Mouse (Mus musculus) gastrocnemius, postnatal 14 days (tissue): ENCODE results near the gene Iqsec1. TPM values are rescaled to one million over a fixed set of nuclear protein-coding genes. Genes with fewer than 3 reads are reported as not detected.
A peak's percentile ranks its signal among the peaks of the same experiment; 100 is the strongest.

Experiments
- DNase-seq: peaks from one replicate; pipeline ENCODE4 v3.0.0; 2021; ENCODE audit warnings: mixed read lengths
- intact Hi-C: fragments of 180-260 bp; cut with DNase I; formaldehyde crosslinking; loops from one replicate; pipeline ENCODE4 v1.15.1; 2025; ENCODE audit warnings: low total_unique reads
- long read RNA-seq, 2 experiments: library from polyadenylated mRNA; stranded (forward); transcript quantifications; one replicate each; pipeline ENCODE4 v2.0.0; 2021
- total RNA-seq, 2 experiments: library from RNA; stranded (reverse); gene quantifications; 2 replicates each; pipeline ENCODE4 v1.2.3; 2021

The Iqsec1 gene
- 10 to 100 TPM; 36.9 to 55.3 TPM for total RNA-seq
- long read RNA-seq, experiment 1, full-length matches to known transcripts: 7 of 10 reads
- long read RNA-seq, experiment 1, partial matches to known transcripts: 0 of 10 reads
- long read RNA-seq, experiment 1, other reads (novel, unspliced or antisense): 3 of 10 reads
- long read RNA-seq, experiment 2, full-length matches to known transcripts: 5 of 9 reads
- long read RNA-seq, experiment 2, partial matches to known transcripts: 0 of 9 reads
- long read RNA-seq, experiment 2, other reads (novel, unspliced or antisense): 4 of 9 reads

DNA sequence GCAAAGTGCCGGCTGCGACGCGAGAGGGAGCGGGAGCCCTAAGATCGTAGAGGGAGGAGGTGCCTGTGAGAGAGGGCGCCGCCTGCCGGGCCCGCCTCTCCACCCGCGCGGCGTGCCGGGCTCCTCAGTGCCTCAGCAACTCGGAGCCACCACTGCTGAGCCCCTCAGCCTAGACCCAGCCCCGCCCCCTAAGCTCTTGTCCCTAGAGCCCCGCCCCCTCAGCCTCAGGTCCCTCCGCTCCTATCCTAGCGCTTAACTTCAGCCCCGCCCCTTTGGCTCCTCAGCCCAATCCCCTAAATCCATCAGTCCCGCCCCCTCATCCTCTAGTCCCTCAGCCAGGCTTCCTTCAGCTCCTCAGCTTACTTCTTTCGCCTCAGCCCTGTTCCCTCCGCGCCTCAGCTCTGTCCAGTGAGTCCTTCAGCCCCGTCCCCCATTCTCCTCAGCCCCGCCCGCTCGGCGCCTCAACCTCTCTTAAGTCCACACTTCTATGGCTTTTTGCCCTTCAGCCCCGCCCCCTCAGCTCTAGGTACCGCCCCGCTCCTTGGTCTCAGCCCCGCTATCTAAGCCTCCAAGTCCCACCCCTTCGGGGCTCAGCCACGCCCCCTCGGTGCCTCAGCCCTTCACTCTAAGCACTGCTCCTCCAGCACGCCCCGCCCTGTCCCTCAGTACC, at the start of gene Iqsec1:
Iqsec1 (minus strand) TSS at position 38 of the 670 bp plus-strand sequence.
- intact Hi-C loops: no loop called here
- peak; percentile 79 for DNase-seq

DNA sequence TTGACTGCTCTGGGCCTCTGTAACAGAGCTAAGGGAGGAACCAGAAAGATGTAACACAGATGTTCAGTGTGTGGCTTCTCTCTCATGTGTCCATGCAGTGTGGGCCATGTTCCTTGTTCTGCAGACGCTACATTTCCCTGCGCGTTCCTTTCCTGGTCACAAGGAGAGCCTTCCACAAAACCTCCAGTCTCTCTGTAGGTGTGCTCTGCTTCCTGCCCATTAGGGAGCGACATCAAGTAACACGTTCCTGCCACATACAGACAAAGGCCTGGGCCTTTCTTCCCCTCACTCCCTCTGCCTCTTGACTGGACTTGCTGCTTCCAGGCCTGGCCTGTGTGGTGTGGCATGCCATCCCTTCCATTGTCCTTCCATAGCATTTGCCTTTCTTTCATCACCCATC, 39.8 kb upstream of the Iqsec1 start:
- intact Hi-C loops: no loop called here
- no peak for DNase-seq

DNA sequence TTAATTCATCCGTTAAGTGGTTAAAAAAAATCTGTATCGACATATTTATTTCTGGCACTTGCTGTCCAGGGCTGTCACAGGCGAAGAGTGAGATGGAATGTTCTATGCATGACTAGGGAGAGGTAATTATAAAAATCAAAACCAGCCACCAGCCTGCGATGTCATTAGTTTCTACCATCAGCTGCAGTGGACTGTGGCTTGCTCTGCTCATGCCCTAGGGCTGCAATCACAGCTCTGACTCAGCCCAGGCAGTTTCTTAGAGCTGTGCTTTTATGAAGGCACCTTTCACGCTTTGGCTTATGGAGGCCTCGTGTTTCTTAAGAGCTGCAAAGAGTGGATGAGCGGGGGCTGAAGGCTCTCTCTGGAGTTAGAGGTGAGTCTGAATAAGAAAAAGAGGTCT, 32.3 kb upstream of the Iqsec1 start:
- intact Hi-C loops: no loop called here
- no peak for DNase-seq

DNA sequence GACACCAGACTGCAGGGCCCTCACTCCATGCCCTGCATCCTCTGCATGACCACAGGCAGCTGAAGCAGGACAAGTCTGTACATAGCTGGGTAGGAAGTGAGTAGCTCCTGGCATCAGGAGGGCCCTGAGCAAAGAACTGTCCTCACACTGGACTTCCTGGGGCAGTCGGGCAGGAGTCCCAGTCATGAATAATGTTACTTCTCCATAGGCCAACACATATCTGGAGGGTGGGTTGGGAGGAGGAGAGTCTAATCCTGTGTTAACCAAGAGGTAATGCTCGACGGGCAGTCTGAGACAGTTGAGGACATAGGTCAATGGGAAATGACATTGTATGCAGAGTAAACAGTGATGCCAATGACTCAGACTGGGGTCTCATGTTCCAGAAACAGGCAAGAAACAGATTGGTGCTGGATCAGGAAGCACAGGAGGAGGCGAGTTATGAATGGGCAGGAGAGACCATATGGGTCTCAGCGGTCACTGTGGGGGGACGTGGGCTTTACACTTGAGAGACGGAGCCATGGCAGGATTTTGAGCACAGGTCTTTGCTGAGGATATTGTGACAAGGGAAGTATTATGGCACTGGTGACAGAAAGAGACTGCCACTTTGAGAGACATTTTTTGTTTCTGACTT, 28.2 kb upstream of the Iqsec1 start:
- intact Hi-C loops: no loop called here
- DNase-seq: no peak

DNA sequence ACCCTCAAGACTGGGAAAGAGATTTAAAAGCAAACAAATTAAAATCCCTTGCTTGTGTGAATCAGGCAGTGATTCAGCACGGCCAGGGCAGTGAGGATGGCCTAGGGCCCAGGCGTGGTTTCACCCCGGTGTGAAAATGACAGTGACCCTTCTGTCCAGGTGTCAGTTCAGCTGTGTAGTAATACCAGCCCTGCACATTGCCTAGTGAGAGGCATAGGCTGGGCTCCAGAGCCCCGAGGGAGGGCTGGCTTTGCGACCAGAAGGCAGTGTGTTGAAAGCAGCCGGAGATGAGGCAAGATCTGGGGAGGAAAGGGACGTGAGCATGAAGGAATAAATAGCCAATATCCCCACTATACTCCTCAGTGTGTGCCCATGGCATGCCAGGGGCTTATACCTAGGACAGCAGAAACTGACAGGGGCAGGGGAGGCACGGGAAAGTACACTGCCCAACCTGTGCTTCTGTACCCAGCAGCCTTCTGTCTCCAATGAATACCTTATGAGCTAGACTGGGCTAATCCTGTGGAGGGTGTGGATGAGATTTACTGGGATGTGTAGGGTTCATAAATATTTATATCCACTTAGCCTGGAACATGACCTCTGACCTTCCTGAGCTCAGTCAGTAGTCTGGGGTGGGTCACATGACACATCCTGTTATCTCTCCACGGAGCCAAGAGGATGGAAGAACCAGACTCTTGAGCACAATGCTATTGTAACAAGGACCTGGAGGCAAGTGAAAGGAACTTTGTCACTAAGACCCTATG, 25.9 kb upstream of the Iqsec1 start:
- no peak for DNase-seq
- intact Hi-C loops: no loop called here

DNA sequence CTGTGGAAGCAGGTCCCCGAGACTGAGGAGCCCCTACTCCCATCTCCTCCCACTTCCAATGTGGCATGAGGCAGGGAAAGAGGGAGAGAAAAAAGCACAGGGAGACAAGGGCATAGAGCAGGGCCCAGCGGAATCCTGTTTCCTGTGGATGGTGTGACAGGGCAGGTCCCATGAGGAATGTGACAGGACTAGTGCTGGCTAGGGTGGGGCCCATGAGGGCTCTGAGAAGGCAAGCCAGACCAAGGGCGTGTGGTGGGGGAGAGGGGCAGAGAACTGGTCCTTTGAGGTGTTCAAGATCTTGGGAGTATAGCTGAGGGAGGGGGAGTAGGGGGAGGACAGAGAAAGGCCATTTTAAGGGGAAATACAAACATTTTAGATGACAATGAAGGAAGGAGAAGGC, 24.0 kb upstream of the Iqsec1 start:
- intact Hi-C loops: no loop called here

DNA sequence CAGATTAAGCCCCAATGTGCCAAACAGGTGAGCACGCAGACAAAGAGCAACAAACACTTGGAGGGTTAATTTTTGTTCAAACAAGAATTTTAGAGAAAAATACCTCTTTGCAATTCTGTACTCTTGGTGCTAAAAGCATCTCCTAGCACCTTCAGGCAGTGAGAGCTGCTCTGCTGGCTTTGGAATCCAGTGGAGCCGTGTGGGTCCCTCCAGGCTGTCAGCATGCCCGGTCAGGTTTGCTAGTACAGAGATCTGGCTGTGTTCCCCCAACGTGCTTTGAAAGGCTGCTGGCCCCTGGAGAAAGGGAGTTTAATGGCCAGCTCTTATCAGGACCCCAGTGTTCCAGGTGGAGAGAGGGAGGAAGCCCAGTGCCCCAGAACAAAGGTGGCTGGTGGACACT, 23.1 kb upstream of the Iqsec1 start:
- DNase-seq: no peak

More for the DNA sequence above, 24.0 kb upstream of the Iqsec1 start:
- DNase-seq: no peak

DNA sequence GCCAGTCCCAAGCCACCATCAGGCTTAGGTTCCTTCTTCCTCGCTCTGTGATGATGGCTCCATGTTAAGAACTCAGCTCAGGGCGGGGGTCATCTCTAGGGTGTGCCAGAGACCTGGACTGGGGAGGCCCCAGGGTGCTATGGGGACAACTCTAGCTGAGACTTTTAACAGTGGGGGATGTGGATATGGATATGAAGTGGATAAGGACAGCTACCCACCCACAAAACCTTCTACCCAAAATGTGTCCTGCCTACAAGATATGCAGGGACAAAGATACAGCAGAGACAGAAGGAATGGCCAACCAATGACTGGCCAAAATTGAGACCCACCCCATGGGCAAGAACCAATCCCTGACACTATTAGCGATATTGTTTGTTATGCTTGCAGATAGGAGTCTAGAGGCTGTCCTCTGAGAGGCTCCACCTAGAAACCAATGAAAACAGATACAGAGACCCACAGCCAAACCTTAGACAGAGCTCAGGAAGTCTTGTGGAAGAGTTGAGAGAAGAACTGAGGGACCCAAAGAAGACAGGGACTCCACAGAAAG, 19.9 kb upstream of the Iqsec1 start:
- no peak for DNase-seq
- intact Hi-C loops: no loop called here

More for the DNA sequence above, 23.1 kb upstream of the Iqsec1 start:
- intact Hi-C loops: no loop called here

- DNase-seq: no peak
- intact Hi-C loops: no loop called here
Measured at GRCm38 (mm10) chr6:91007207-91007606, 18.7 kb upstream of the Iqsec1 start.

GRCm38 (mm10) chr6:91004157-91004556, 15.7 kb upstream of the Iqsec1 start:
- intact Hi-C loops: no loop called here
- DNase-seq: no peak

DNA sequence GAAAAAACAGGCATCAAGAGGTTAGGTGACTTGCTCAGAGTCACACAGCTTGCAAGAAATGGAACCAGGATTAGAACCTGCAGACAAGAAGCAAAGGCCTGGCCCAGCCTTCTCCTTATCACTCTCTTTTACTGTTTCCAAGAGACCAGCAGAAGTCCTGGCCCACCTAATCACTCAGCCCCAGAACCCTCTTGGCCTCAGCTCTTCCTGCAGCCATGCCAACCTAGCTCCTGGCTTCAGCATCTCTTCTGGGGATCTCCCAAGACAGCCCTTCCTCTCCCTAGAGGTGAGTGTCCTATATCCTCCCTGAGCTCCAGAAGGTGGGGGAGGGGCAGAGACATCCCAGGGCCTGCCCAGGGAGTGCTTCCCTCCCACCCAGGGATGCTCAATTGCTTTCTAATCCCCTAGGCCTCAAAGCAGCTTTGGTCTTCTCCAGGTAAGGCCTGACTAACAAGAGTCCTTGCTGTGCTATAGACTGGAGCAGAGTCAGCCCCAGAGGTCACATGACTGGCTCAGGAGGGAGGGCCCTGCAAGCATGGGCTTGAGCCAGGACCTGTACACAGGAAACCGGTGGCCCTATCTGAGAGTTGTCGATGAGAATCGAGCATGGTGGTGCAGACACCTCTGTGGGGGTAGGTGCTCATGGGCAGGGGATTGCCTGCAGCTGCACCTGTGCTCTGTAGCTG, 15.0 kb upstream of the Iqsec1 start:
- intact Hi-C loops: no loop called here
- DNase-seq: no peak

GRCm38 (mm10) chr6:91001566-91001965, 13.1 kb upstream of the Iqsec1 start:
- intact Hi-C loops: no loop called here
- DNase-seq: no peak

DNA sequence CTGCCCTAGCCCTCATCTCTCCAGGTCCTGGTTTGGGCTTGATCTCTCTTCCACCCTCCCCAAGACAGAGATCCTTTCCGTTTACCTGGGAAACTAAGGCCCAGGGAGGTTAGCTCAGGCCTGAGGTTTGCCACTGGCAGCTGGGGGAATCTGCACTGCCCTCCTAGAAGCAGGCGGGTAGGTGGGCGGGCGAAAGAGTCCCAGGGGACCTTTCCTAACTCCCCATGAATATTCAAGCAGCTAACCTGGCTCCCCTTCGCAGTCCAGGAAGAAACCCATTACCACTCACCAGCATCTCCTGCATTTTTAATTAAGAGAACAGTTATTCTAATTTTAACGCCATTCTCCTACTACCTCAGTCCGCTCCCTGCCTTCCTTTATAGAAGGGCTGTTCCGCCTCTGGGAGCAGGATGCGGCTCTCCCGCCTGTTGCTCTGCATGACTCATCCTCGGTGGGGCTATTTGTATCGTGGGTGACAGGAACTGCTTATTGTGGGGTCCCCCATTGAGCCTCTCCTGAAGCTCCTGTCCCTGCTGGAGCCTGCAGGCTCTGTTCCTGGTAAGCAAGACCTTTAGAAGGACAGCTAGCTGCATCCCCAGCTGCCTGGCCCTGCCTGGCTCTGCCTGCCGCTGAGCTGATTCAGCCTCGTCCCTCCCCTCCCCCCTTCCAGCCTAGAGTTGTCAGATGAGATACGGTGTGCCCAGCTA, 12.5 kb upstream of the Iqsec1 start:
- no peak for DNase-seq
- intact Hi-C loops: no loop called here

DNA sequence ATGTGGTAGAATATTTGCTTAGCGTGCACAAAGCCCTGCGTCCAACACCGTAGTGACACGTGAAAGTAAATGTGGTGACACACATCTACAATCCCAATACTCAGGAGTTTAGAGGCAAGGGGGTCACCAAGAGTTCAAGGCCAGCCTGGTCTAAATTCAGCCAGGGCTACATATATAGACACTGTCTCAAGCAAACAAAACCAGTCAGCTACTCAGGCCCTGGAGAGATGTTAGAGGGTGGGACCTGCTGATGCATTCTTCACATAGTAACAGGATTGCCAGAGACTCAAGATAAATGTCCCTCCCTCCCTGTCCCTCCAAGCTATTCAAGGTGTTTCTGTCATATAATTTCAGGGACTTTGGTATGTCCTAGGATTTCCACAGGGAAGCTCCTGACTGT, 10.7 kb upstream of the Iqsec1 start:
- DNase-seq: no peak
- intact Hi-C loops: no loop called here

DNA sequence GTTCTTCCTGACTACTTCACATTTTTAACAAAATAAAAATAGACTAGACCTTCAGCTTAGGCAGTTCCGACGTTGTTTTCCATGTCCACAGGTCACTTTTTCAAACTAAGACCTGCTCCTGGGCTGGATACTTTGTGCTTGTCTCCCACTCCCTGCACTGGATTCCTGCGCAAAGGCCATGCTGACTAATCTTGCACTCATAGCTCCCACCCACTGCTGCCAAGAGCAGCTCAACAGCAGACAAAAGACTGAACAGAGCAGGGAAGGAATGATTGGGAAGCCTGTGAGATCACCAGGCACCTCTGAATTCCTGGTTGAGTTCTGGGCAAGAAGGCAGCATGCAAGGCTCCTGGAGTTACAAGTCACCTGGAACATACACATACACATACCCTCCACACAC, 8.5 kb upstream of the Iqsec1 start:
- DNase-seq: no peak
- intact Hi-C loops: no loop called here

DNA sequence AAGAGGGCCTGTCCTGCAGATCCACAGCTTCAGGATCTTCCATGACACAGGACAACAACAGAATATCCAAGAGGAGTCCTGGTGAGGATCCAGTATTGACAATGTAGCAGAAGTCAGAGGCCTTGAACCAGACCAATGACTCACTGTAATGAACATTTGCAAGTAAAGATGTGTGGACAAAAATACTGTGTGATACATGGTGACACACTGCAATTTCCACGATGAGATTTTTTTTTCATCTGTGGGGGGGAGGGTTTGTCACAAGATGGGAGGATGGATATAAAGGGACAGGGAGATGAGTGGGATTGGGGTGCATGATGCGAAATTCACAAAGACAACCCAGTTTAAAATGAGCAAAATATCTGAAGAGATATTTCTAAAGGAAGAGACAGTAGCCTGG, 7.7 kb upstream of the Iqsec1 start:
- intact Hi-C loops: no loop called here
- no peak for DNase-seq

DNA sequence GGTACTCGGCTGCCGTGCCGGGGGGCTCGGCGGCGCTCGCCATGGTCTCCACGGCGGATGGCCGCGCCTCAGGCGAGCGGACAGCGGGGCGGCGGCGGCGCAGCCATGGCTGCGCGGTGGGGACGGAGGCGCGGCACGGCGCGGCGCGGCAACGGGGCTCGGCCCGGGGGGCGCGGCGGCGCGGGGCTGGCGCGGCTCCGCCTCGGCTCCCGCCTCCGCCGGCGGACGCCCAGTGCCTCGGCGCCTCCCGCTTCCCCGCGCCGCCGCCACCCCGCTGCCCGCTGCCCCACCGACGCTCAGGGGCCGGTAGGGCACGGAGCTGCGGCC, 223 bp downstream of the Iqsec1 start:
- intact Hi-C loops: no loop called here
- DNase-seq: no peak

DNA sequence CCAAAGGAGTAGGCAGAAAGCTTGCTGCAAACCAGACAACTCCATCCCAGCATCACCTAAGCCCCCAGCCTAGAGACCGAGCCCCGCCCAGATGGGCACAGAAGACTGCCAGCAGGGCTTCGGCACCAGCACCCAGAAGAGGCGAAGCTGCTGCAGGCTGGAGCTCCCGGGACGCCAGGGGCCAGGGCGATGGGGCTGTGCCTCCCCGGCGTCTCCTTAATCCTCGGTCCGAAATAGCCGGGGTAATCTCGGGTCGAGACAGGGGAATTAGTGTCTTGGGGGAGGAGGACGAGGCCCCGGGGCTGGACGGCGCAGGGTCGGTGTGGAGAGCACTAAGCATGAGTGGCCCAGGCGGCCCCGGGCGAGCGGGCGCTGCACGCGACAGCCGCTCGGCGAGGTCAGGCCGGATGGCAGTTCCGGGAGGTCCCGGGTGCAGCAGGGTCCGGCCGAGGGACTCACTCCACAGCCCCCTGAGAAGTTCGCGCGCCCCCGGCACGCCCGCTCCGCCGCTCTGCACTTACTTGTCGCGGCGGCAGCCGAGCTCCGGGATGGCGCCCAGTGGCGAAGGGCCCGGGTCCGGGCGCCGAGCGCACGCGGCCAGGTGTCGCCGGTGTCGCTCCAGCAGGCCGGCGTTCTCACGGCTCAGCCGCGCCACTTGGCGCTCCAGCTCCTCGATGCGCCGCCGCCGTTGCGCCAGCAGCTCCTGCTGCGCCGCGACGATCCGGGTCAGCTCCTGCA, 755 bp downstream of the Iqsec1 start:
- intact Hi-C loops: no loop called here
- DNase-seq: peak; percentile 30
